Mouse (Mus musculus) ES-Bruce4 (cell line): ENCODE results near the gene Saa4. TPM values are rescaled to one million over a fixed set of nuclear protein-coding genes. Genes with fewer than 3 reads are reported as not detected.

Experiments
- H3K27ac ChIP-seq: 2 replicates; pipeline ENCODE4 v1.5.1; 2012; ENCODE audit warnings: low read length, inconsistent platforms; ENCODE audit not compliant: insufficient read depth
- H3K27me3 ChIP-seq: 2 replicates; pipeline ENCODE4 v1.6.1; 2012; ENCODE audit warnings: mild to moderate bottlenecking, low read length, inconsistent platforms; ENCODE audit not compliant: control insufficient read depth, poor library complexity, insufficient read depth, severe bottlenecking
- H3K36me3 ChIP-seq: 2 replicates; pipeline ENCODE4 v1.6.1; 2012; ENCODE audit warnings: inconsistent platforms, mild to moderate bottlenecking, low read length, moderate library complexity; ENCODE audit not compliant: control insufficient read depth, poor library complexity, insufficient read depth, severe bottlenecking
- H3K4me1 ChIP-seq: one replicate; pipeline ENCODE4 v1.8.1; 2011; ENCODE audit warnings: low read length; ENCODE audit not compliant: control insufficient read depth, insufficient read depth
- H3K4me3 ChIP-seq: 2 replicates; pipeline ENCODE4 v1.5.1; 2011; ENCODE audit warnings: low read depth, mild to moderate bottlenecking, low read length
- H3K9ac ChIP-seq: 2 replicates; pipeline ENCODE4 v1.6.1; 2012; ENCODE audit warnings: low read depth, mild to moderate bottlenecking, inconsistent platforms; ENCODE audit not compliant: poor library complexity, severe bottlenecking
- H3K9me3 ChIP-seq: replicated peaks from 2 replicates; pipeline ENCODE4 v1.6.1; 2012; ENCODE audit warnings: mild to moderate bottlenecking, low read length, inconsistent platforms; ENCODE audit not compliant: control insufficient read depth, poor library complexity, insufficient read depth, severe bottlenecking
- CTCF ChIP-seq: IDR thresholded peaks from one replicate; pipeline ENCODE4 v1.8.1; 2011; ENCODE audit warnings: low read depth, low read length
- EP300 ChIP-seq: IDR thresholded peaks from 2 replicates; pipeline ENCODE4 v1.6.1; 2011; ENCODE audit warnings: low read depth, low read length; ENCODE audit not compliant: insufficient read depth
- POLR2A ChIP-seq: IDR thresholded peaks from one replicate; pipeline ENCODE4 v1.8.1; 2011; ENCODE audit warnings: low read length; ENCODE audit not compliant: insufficient read depth
- polyA plus RNA-seq: library from polyadenylated mRNA; stranded (reverse); fragments of >200 nt; gene quantifications from 2 replicates; pipeline ENCODE4 v1.2.4, GENCODE M21; 2011; ENCODE audit warnings: low read depth; ENCODE audit not compliant: missing spikeins, insufficient read depth, insufficient read length

The Saa4 gene
- polyA plus RNA-seq = not detected in 2 replicates

GRCm38 (mm10) chr7:46732458-46732857, at the start of gene Saa4:
TSS of gene Saa4 (minus strand) at chr7:46732603.
- H3K9ac ChIP-seq = no peak within 1 kb of the TSS
- H3K4me3 ChIP-seq = no peak within 1 kb of the TSS
- no peaks in the 10 kb centered on the region for H3K27me3 ChIP-seq
- H3K9me3 ChIP-seq = no peaks in the 10 kb centered on the region
- no peaks in the 10 kb centered on the region for H3K36me3 ChIP-seq
- TF ChIP-seq EP300 = no peak
- no peak for TF ChIP-seq POLR2A
- TF ChIP-seq CTCF = no peak
- H3K27ac ChIP-seq = no peak within 1 kb of the TSS
- H3K4me1 ChIP-seq = peaks cover 3% of the 10 kb centered on the region

DNA sequence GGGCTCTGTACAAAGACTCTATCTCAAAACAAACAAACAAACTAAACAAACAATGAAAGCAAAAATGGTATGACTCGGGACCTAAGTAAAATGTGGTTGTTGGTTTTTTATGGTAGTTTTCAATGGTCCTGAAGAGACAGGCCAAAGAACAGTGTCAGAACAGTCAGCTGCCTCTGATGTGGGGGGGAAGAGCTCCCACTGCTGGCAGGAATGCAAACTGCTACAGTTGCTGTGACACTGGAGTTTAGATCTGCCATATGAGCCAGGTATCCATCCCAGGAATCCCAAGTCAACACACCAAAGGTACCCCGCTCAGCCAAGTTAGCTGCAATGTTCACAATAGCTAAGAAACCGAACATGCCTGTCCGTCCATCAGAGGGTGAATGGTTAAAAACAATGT, 38.3 kb upstream of the Saa4 start:
- H3K9me3 ChIP-seq = no peaks in the 10 kb centered on the region
- peak overlapping the region; percentile 58; the same call in 1 of the 2 replicates for H3K27ac ChIP-seq
- TF ChIP-seq POLR2A (no peak), EP300 (no peak), CTCF (peak; percentile 94)
- H3K4me1 ChIP-seq = peaks cover 3% of the 10 kb centered on the region
- H3K27me3 ChIP-seq = no peaks in the 10 kb centered on the region
- peaks cover 9% of the 10 kb centered on the region for H3K36me3 ChIP-seq
- no peak overlapping the region for H3K4me3 ChIP-seq
- H3K9ac ChIP-seq = no peak overlapping the region

DNA sequence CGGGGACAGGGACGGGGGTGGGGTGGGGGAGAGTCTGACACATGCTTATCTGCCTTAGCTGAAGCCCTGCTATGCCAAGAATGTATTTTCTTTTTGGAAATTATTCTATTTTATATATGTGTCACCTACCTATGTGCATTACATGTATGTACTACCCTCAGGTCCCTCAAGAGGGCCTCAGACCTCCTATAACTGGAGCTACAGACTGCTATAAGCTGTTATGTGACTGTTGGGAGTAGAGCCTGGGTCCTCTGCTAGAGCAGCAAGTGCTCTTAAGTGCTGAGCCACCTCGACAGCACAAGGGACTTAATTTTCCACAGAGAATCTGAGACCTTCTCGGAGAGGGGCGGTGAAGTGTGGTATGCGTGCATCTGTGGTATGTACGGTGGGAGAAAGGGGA, 36.0 kb upstream of the Saa4 start:
- Histone ChIP-seq H3K4me3 (no peak overlapping the region), H3K27ac (no peak overlapping the region), H3K9me3 (no peaks in the 10 kb centered on the region), H3K36me3 (peaks cover 7% of the 10 kb centered on the region), H3K27me3 (no peaks in the 10 kb centered on the region), H3K4me1 (peaks cover 6% of the 10 kb centered on the region), H3K9ac (no peak overlapping the region)
- TF ChIP-seq EP300 = no peak
- TF ChIP-seq CTCF = no peak
- TF ChIP-seq POLR2A = no peak

GRCm38 (mm10) chr7:46767371-46767770, 35.0 kb upstream of the Saa4 start:
- H3K4me3 ChIP-seq = no peak overlapping the region
- H3K27ac ChIP-seq = no peak overlapping the region
- H3K9ac ChIP-seq = no peak overlapping the region
- H3K9me3 ChIP-seq = no peaks in the 10 kb centered on the region
- no peaks in the 10 kb centered on the region for H3K27me3 ChIP-seq
- H3K4me1 ChIP-seq = peaks cover 10% of the 10 kb centered on the region
- H3K36me3 ChIP-seq = peaks cover 6% of the 10 kb centered on the region
- no peak for TF ChIP-seq EP300
- no peak for TF ChIP-seq CTCF
- TF ChIP-seq POLR2A = no peak

DNA sequence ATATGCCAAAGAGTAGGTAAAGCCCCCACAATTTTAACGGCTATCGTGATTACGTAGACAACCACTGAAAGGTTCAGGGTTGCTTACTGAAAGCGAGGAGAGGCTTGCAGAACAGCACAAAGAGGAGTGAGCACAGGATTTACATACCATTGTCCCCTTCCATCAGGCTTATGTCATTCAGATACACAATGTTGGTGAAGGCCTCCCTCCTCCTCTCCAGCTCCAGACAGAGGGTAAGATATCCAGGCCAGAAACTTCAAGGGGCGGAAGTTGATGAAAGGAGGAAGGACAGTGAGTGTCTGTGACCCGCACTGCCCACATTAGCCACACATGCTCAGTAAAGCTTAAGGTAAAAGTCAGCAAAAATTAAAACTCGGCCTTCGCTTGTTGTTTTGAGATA, 32.3 kb upstream of the Saa4 start:
- Histone ChIP-seq H3K9me3 (no peaks in the 10 kb centered on the region), H3K4me3 (no peak overlapping the region), H3K4me1 (peaks cover 17% of the 10 kb centered on the region), H3K27ac (peak overlapping the region; percentile 82), H3K9ac (peak overlapping the region; percentile 41; the same call in 1 of the 2 replicates), H3K36me3 (0 out of 2 replicates have a peak, but pooled peaks cover 2% of the 10 kb centered on the region), H3K27me3 (no peaks in the 10 kb centered on the region)
- TF ChIP-seq POLR2A (no peak), EP300 (peak; percentile 57; the same call in 1 of the 2 replicates)

DNA sequence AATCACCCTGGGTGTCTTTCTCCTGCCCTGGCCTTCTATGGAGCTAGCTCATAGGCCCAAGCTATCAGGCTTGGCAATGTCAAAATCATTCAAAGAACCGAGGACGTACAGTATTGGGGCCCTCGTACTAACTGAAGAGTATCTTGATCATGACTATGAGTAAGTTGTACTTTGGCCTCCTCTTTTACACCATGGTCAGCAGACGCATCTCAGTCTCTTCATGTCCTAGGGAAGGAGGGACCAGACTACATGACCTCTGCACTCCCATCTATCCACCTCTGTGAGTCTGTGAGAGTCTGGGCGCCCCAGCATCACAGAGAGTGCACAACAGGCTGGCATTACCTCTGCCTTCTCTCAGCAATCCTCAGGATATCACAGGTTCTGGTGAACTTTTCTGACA, 30.2 kb upstream of the Saa4 start:
- Histone ChIP-seq H3K36me3 (0 out of 2 replicates have a peak, but pooled peaks cover 2% of the 10 kb centered on the region), H3K9ac (no peak overlapping the region), H3K4me1 (peaks cover 19% of the 10 kb centered on the region), H3K9me3 (no peaks in the 10 kb centered on the region), H3K4me3 (no peak overlapping the region), H3K27me3 (no peaks in the 10 kb centered on the region), H3K27ac (peak overlapping the region; percentile 20; the same call in 1 of the 2 replicates)
- TF ChIP-seq CTCF (no peak), POLR2A (no peak), EP300 (no peak)
